Mouse (Mus musculus) macrophage (primary cell): ENCODE results near the gene Elovl7. TPM values are rescaled to one million over a fixed set of nuclear protein-coding genes. Genes with fewer than 3 reads are reported as not detected.
A peak's percentile ranks its signal among the peaks of the same experiment; 100 is the strongest.

Experiments
- H3K27ac ChIP-seq: fragments of 350-480 bp; formaldehyde crosslinking; 2 replicates; pipeline ENCODE4 v1.9.0; 2021
- H3K36me3 ChIP-seq: fragments of 350-480 bp; formaldehyde crosslinking; 2 replicates; pipeline ENCODE4 v1.9.0; 2021; ENCODE audit errors: inconsistent target
- H3K4me3 ChIP-seq: fragments of 350-480 bp; formaldehyde crosslinking; 2 replicates; pipeline ENCODE4 v1.9.0; 2021; ENCODE audit errors: inconsistent target
- H3K79me2 ChIP-seq: fragments of 350-480 bp; formaldehyde crosslinking; 2 replicates; pipeline ENCODE4 v1.9.0; 2021; ENCODE audit errors: inconsistent target
- WGBS: methylation state at CpG from one replicate; pipeline ENCODE4 v1.1.7; 2026; ENCODE audit warnings: inconsistent platforms; ENCODE audit not compliant: missing documents; 5-methylcytosine and 5-hydroxymethylcytosine counted together
- polyA plus RNA-seq: library from polyadenylated mRNA; stranded (reverse); fragments of 250-400 nt; gene quantifications from 3 replicates; pipeline ENCODE4 v1.2.4, GENCODE M21; 2018; ENCODE audit warnings: inconsistent platforms

Elovl7 gene
- polyA plus RNA-seq, 1 experiment from 2014 or later, result 0.32 TPM

- Histone ChIP-seq H3K27ac (no peak overlapping the region), H3K79me2 (no peaks in the 10 kb centered on the region), H3K36me3 (no peaks in the 10 kb centered on the region), H3K4me3 (no peak overlapping the region)
- WGBS, result 87% methylated on average over 7 of the region's 7 CpGs
These were observed 88.9 kb downstream of the Elovl7 start for GRCm38 (mm10) chr13:108302957-108303675.

- no peak overlapping the region for H3K27ac ChIP-seq
- no peaks in the 10 kb centered on the region for H3K79me2 ChIP-seq
- H3K36me3 ChIP-seq, result no peaks in the 10 kb centered on the region
- no peak overlapping the region for H3K4me3 ChIP-seq
- WGBS, result 12% methylated on average over 1 of the region's 1 CpGs
These were observed 89.6 kb downstream of the Elovl7 start for GRCm38 (mm10) chr13:108303841-108304240.

DNA sequence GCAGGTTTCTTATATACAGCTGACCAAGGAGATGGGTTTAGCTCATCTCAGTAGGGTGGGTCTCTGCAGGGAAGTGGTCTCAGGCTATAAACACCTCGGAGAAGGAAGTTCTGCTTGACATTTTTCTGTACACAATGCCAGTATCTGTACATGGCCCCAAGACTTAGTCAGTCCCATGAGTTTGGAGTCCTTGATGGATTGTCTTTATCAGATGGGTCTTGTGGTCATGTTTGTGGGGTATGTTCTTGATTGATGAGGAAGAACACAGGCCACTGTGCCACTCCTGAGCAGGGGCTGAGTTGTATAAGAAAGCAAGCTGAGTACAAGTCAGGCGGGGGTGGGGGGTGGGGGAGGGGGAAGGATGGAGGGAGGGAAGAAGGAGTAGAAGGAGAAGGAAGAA is 90.5 kb downstream of the Elovl7 start:
- H3K27ac ChIP-seq, result no peak overlapping the region
- no peak overlapping the region for H3K4me3 ChIP-seq
- 27% methylated on average over 1 of the region's 2 CpGs for WGBS
- no peaks in the 10 kb centered on the region for H3K79me2 ChIP-seq
- H3K36me3 ChIP-seq, result no peaks in the 10 kb centered on the region

GRCm38 (mm10) chr13:108315702-108316486 is 101.7 kb downstream of the Elovl7 start, which contains the start of gene Depdc1b:
Gene Depdc1b (plus strand): TSS chr13:108316332.
- Histone ChIP-seq H3K79me2 (peaks cover 43% of the 10 kb centered on the region), H3K36me3 (no peaks in the 10 kb centered on the region), H3K4me3 (peak within 1 kb of the TSS; percentile 72), H3K27ac (peak within 1 kb of the TSS; percentile 72)
- 1% methylated on average over 48 of the region's 48 CpGs for WGBS

DNA sequence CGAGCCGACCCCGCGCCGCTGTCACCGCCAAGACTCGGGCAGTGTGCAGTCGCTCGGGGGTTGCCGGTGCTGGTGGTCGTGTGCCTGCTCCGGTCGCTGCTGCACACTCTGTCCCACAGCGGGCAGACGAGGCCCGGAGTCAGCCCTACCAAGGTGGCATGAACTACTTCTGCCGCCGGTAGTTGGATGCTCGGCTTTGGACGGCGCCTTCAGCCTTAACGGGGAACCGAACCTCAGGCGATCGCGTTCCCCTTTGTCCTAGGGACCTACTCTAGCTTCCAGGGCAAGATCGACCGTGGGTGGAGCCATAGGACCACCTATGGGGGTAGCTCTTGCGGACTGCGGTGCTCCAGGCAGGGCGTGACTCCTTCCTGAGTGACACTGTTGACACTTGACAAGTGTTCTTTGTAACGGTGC is 102.3 kb downstream of the Elovl7 start:
- Histone ChIP-seq H3K79me2 (peaks cover 48% of the 10 kb centered on the region), H3K4me3 (peak overlapping the region; percentile 72), H3K36me3 (no peaks in the 10 kb centered on the region), H3K27ac (peak overlapping the region; percentile 40)
- 0% methylated on average over 32 of the region's 32 CpGs for WGBS

DNA sequence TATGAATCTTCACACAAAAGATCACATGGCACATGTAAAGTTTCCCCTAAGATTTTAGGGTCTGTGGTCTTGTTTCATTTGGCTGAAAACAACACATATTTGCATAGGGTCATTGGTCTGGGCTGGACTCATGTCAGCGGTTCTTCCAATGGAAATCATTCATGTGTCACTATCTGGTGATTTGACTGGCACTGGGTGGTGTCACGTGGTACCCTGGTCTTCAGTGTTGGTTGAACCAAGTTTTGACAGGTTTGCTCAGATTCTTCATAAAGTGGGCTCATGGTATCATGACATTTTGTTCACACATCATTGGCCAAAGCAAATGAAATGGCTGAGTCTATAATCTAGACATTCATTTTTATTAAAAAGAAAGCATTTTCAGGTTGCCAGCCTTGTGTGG is 103.2 kb downstream of the Elovl7 start:
- no peak overlapping the region for H3K27ac ChIP-seq
- H3K4me3 ChIP-seq, result peak overlapping the region; percentile 72; the same call in 1 of the 2 replicates

GRCm38 (mm10) chr13:108319028-108319427 is 104.8 kb downstream of the Elovl7 start:
- H3K79me2 ChIP-seq, result peaks cover 48% of the 10 kb centered on the region

More for the DNA sequence above, 103.2 kb downstream of the Elovl7 start:
- Histone ChIP-seq H3K79me2 (peaks cover 48% of the 10 kb centered on the region), H3K36me3 (no peaks in the 10 kb centered on the region)
- WGBS, result 92% methylated on average over 2 of the region's 2 CpGs

DNA sequence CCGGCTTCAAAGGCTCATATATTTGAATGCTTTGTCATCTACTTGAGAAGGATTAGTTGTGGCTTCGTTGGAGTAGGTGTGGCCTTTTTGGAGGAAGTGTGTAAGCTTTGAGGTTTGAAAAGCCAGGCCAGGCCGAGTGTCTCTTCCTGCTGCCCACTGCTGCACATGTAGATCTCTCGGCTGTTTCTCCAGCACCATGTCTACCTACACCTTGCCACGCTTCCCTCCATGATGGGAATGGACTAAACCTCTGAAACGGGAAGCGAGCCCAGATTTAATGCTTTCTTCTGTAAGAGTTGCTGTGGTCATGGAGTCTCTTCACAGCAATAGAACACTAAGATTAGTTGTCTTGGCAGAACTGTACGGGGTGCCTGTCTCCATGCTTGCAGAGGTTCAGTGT is 106.0 kb downstream of the Elovl7 start:
- H3K36me3 ChIP-seq, result no peaks in the 10 kb centered on the region
- peaks cover 48% of the 10 kb centered on the region for H3K79me2 ChIP-seq
- no peak overlapping the region for H3K27ac ChIP-seq
- no peak overlapping the region for H3K4me3 ChIP-seq
- 79% methylated on average over 7 of the region's 8 CpGs for WGBS

More at GRCm38 (mm10) chr13:108319028-108319427, 104.8 kb downstream of the Elovl7 start:
- WGBS, result 94% methylated on average over 7 of the region's 8 CpGs
- H3K27ac ChIP-seq, result no peak overlapping the region
- H3K4me3 ChIP-seq, result no peak overlapping the region
- no peaks in the 10 kb centered on the region for H3K36me3 ChIP-seq

DNA sequence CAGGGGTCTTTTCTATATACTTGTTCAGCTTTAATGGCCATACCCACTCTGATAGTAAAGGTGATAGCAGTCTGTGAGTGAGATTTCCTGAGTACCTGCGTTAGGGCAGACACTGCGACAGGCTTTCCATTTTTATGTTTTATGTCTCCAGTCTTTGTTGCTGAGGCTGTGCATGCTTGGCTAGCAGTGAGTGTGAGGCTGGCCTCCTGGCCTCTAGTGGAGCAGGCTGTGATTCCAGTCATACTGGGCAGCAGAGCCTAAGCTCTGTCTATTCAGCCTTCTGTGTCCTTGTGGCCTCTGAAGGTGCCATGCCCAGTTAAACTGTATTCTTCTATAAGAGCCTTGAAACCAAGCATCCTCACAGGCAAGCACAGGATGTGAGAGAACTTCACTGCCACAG is 108.3 kb downstream of the Elovl7 start:
- peaks cover 39% of the 10 kb centered on the region for H3K79me2 ChIP-seq
- no peak overlapping the region for H3K27ac ChIP-seq
- 92% methylated on average over 2 of the region's 2 CpGs for WGBS
- H3K36me3 ChIP-seq, result no peaks in the 10 kb centered on the region
- no peak overlapping the region for H3K4me3 ChIP-seq

DNA sequence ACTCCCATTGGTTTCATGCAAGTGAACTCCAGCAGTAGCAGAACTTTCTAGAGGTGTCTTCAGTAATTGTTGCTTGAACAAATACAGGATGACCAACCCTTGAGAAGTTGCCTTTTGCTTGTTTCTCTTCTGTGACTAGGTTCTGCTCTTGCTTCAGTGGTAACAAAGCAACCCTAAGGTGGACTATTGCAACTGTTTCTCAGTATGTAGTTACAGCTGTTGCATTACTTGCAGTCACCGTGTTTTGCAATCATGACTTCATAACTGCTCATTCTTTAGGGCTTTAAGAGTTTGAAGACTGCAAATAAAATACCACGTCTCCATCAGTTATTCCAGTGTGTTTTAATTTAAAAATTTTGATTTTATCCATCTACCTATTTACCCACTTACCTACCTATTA is 109.1 kb downstream of the Elovl7 start:
- WGBS, result 68% methylated on average over 2 of the region's 2 CpGs
- no peak overlapping the region for H3K27ac ChIP-seq
- no peaks in the 10 kb centered on the region for H3K36me3 ChIP-seq
- peaks cover 31% of the 10 kb centered on the region for H3K79me2 ChIP-seq
- no peak overlapping the region for H3K4me3 ChIP-seq

- H3K36me3 ChIP-seq, result no peaks in the 10 kb centered on the region
These were observed 109.9 kb downstream of the Elovl7 start for GRCm38 (mm10) chr13:108323866-108324829.

DNA sequence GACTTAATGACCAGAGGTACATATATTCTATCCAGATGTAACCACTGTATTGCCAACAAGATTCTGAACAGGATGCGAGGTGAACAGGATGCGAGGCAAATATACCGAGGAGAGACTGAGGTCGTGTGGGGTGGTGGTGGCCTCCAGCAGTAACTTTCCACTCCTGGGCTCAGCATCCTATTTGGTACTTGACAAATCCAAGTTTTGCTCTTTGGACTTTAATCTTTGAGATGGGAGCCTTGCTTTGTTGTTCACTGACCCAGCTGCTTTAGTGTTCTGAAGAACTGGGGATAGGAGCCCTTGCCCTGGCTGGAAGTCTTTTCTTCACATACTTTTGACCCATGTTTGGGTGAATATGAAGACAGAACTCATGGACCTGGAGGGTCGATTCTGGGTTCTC is 111.7 kb downstream of the Elovl7 start:
- Histone ChIP-seq H3K27ac (no peak overlapping the region), H3K4me3 (no peak overlapping the region), H3K79me2 (peaks cover 5% of the 10 kb centered on the region; the same call in 1 of the 2 replicates), H3K36me3 (no peaks in the 10 kb centered on the region)
- WGBS, result 88% methylated on average over 5 of the region's 5 CpGs

More at GRCm38 (mm10) chr13:108323866-108324829, 109.9 kb downstream of the Elovl7 start:
- no peak overlapping the region for H3K27ac ChIP-seq
- peaks cover 23% of the 10 kb centered on the region for H3K79me2 ChIP-seq
- no peak overlapping the region for H3K4me3 ChIP-seq
- WGBS, result 94% methylated on average over 22 of the region's 22 CpGs

DNA sequence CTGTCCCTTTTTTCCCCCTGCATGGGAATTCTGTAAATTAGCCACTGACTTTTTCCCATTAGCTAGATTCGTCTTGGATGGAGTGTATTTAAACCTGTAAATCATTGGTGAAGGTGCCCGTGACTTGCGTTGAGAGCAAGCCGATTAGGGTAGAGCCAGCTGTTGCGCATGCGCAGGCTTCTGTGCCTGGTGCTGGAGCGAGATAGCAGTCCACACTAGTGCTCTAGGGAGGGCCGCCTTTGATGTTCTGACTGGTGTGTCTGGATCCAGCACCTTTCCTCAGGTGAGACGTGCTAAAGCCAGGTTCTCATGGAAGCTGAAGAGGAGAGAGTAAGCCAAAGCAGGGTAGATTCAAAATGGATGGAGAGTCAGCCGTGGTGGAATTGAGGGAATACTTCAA is 112.1 kb downstream of the Elovl7 start:
- peaks cover under 1% of the 10 kb centered on the region; the same call in 1 of the 2 replicates for H3K79me2 ChIP-seq
- WGBS, result 98% methylated on average over 10 of the region's 10 CpGs
- no peak overlapping the region for H3K4me3 ChIP-seq
- H3K36me3 ChIP-seq, result no peaks in the 10 kb centered on the region
- no peak overlapping the region for H3K27ac ChIP-seq

- H3K27ac ChIP-seq, result no peak overlapping the region
- no peaks in the 10 kb centered on the region; the same call in 1 of the 2 replicates for H3K79me2 ChIP-seq
- no peaks in the 10 kb centered on the region for H3K36me3 ChIP-seq
- 99% methylated on average over 7 of the region's 7 CpGs for WGBS
- H3K4me3 ChIP-seq, result no peak overlapping the region
These were observed 112.8 kb downstream of the Elovl7 start for GRCm38 (mm10) chr13:108327047-108327446.
